Mouse (Mus musculus) liver, adult 2 months (tissue): ENCODE measurements around the gene Myo5a. TPM values are rescaled to one million over a fixed set of nuclear protein-coding genes. Genes with fewer than 3 reads are reported as not detected.

ENCODE experiments used
- DNase-seq: peaks from one replicate; pipeline ENCODE4 v3.0.0-alpha.2; 2011; ENCODE audit warnings: low read depth, low spot score; ENCODE audit errors: extremely low read depth
- H3K27ac ChIP-seq: fragments of 200-500 bp; replicated peaks from 2 replicates; pipeline ENCODE4 v1.5.1; 2012; ENCODE audit warnings: low read depth, mild to moderate bottlenecking, control low read depth, inconsistent platforms, low read length; ENCODE audit not compliant: insufficient read depth
- H3K27me3 ChIP-seq: fragments of 200-500 bp; 2 replicates; pipeline ENCODE4 v1.6.1; 2012; ENCODE audit warnings: mild to moderate bottlenecking, moderate library complexity, low read length, inconsistent platforms; ENCODE audit not compliant: control insufficient read depth, insufficient read depth
- H3K36me3 ChIP-seq: fragments of 200-500 bp; 2 replicates; pipeline ENCODE4 v1.6.1; 2012; ENCODE audit warnings: low read length, inconsistent platforms; ENCODE audit not compliant: control insufficient read depth, insufficient read depth
- H3K4me1 ChIP-seq: fragments of 200-500 bp; 2 replicates; pipeline ENCODE4 v1.6.1; 2011; ENCODE audit warnings: low read length; ENCODE audit not compliant: control insufficient read depth, insufficient read depth
- H3K4me3 ChIP-seq: fragments of 200-500 bp; 2 replicates; pipeline ENCODE4 v1.5.1; 2011; ENCODE audit warnings: low read depth, mild to moderate bottlenecking, control low read depth, low read length, moderate library complexity; ENCODE audit not compliant: insufficient read depth
- H3K79me2 ChIP-seq: fragments of 200-500 bp; 2 replicates; pipeline ENCODE4 v1.6.1; 2012; ENCODE audit warnings: inconsistent platforms, mild to moderate bottlenecking, low read length, moderate library complexity; ENCODE audit not compliant: control insufficient read depth, insufficient read depth
- H3K9ac ChIP-seq: fragments of 200-500 bp; 2 replicates; pipeline ENCODE4 v1.6.1; 2012; ENCODE audit warnings: low read depth, mild to moderate bottlenecking, control low read depth, inconsistent platforms, low read length
- CTCF ChIP-seq: fragments of 200-500 bp; IDR thresholded peaks from 2 replicates; pipeline ENCODE4 v1.5.1; 2011; ENCODE audit warnings: low read depth, low read length, control low read depth
- POLR2A ChIP-seq: fragments of 200-500 bp; IDR thresholded peaks from 2 replicates; pipeline ENCODE4 v1.6.1; 2011; ENCODE audit warnings: low read length, control low read depth; ENCODE audit not compliant: insufficient read depth; ENCODE audit errors: extremely low read depth
- whole genome bisulfite sequencing: fragments of 180-500 bp; shearing (Covaris S2); methylation state at CpG from one replicate; pipeline ENCODE4 v1.1.7; 2018; 5-methylcytosine and 5-hydroxymethylcytosine counted together
- polyA plus RNA-seq: library from polyadenylated mRNA; depleted of rRNA; stranded (reverse); fragments of >200 nt; gene quantifications from 2 replicates; pipeline ENCODE4 v1.2.3, GENCODE M21; 2012; rRNA removed
- total RNA-seq: library from RNA; depleted of rRNA; stranded (reverse); fragments of >200 nt; gene quantifications from 2 replicates; pipeline ENCODE4 v1.2.3, GENCODE M21; 2014; rRNA removed

Myo5a gene
- total and polyA plus RNA-seq, 2 experiments = 0.17 to 0.74 TPM

- H3K36me3 ChIP-seq = no peaks in the 10 kb centered on the region
- 0 out of 2 replicates have a peak, but pooled peaks cover 2% of the 10 kb centered on the region for H3K4me1 ChIP-seq
- no peaks in the 10 kb centered on the region for H3K27me3 ChIP-seq
- H3K79me2 ChIP-seq = no peaks in the 10 kb centered on the region
- 97% methylated on average over 8 of the region's 8 CpGs for whole genome bisulfite sequencing
- H3K27ac ChIP-seq = no peak overlapping the region
- H3K9ac ChIP-seq = no peak overlapping the region
- TF ChIP-seq CTCF = no peak
- no peak for TF ChIP-seq POLR2A
- H3K4me3 ChIP-seq = no peak overlapping the region
- DNase-seq = no peak
These were observed 200.7 kb downstream of the Myo5a start for GRCm38 (mm10) chr9:75271539-75271938.

Other genes starting within 250 kb of the Myo5a start
- gene Onecut1, start 209.1 kb upstream of the Myo5a start, total RNA-seq = 1.9 and 2.5 TPM in 2 replicates
- 11.1 and 32.1 TPM in 2 replicates for gene Onecut1, start 209.1 kb upstream of the Myo5a start, polyA plus RNA-seq
- 67.5 and 116 TPM in 2 replicates for gene Fam214a, start 118.1 kb upstream of the Myo5a start, total RNA-seq
- gene Fam214a, start 118.1 kb upstream of the Myo5a start, polyA plus RNA-seq = 14.5 and 23.1 TPM in 2 replicates
- 23.0 and 38.5 TPM in 2 replicates for gene Arpp19, start 33.4 kb upstream of the Myo5a start, total RNA-seq
- 7.8 and 8.1 TPM in 2 replicates for gene Arpp19, start 33.4 kb upstream of the Myo5a start, polyA plus RNA-seq
- 0.18 and 0.20 TPM in 2 replicates for gene Myo5c, start 161.0 kb downstream of the Myo5a start, total RNA-seq
- 0.07 and 0.12 TPM in 2 replicates for gene Myo5c, start 161.0 kb downstream of the Myo5a start, polyA plus RNA-seq
- 0.74 and 1.1 TPM in 2 replicates for gene Gnb5, start 235.3 kb downstream of the Myo5a start, total RNA-seq
- gene Gnb5, start 235.3 kb downstream of the Myo5a start, polyA plus RNA-seq = 0.45 and 0.78 TPM in 2 replicates